Mouse (Mus musculus) liver, embryonic 16.5 days (tissue): ENCODE measurements around the gene Il18rap. TPM values are rescaled to one million over a fixed set of nuclear protein-coding genes. Genes with fewer than 3 reads are reported as not detected.

Experiments
- ATAC-seq: fragments of 200-750 bp; cut with Nextera tagmentation; 2 replicates; pipeline ENCODE4 v1.8.0; 2017; ENCODE audit warnings: low read depth, mild to moderate bottlenecking, moderate number of reproducible peaks, moderate library complexity
- H3K27ac ChIP-seq: fragments of 300-500 bp; sonication (generic); 2 replicates; pipeline ENCODE4 v1.5.1; 2014; ENCODE audit warnings: mild to moderate bottlenecking, low read length
- H3K27me3 ChIP-seq: fragments of 300-500 bp; sonication (generic); 2 replicates; pipeline ENCODE4 v1.6.1; 2014; ENCODE audit warnings: low read depth, low read length, mixed read lengths; ENCODE audit not compliant: control insufficient read depth, insufficient read depth
- H3K36me3 ChIP-seq: fragments of 300-500 bp; sonication (generic); 2 replicates; pipeline ENCODE4 v1.6.1; 2014; ENCODE audit warnings: mild to moderate bottlenecking; ENCODE audit not compliant: control insufficient read depth, insufficient read depth
- H3K4me1 ChIP-seq: fragments of 300-500 bp; sonication (generic); 2 replicates; pipeline ENCODE4 v1.6.1; 2014; ENCODE audit warnings: low read depth, low read length, mixed read lengths; ENCODE audit not compliant: control insufficient read depth
- H3K4me2 ChIP-seq: fragments of 300-500 bp; sonication (generic); 2 replicates; pipeline ENCODE4 v1.6.1; 2014; ENCODE audit warnings: low read depth, low read length, mixed read lengths
- H3K4me3 ChIP-seq: fragments of 300-500 bp; sonication (generic); 2 replicates; pipeline ENCODE4 v1.5.1; 2014; ENCODE audit warnings: low read depth, mild to moderate bottlenecking, low read length
- H3K9ac ChIP-seq: fragments of 300-500 bp; sonication (generic); 2 replicates; pipeline ENCODE4 v1.6.1; 2014; ENCODE audit warnings: low read depth, low read length
- H3K9me3 ChIP-seq: fragments of 300-500 bp; sonication (generic); replicated peaks from 2 replicates; pipeline ENCODE4 v1.6.1; 2016; ENCODE audit warnings: low read length; ENCODE audit not compliant: control insufficient read depth
- whole genome bisulfite sequencing: fragments of 180-500 bp; shearing (Covaris S2); extraction: QIAGEN DNeasy Blood & Tissue Kit; methylation state at CpG from one replicate; pipeline ENCODE4 v1.1.7; 2014; ENCODE audit not compliant: insufficient replicate concordance; 5-methylcytosine and 5-hydroxymethylcytosine counted together
- polyA plus RNA-seq: library from polyadenylated mRNA; unstranded; fragments of >200 nt; fragmentation: Nextera tagmentation; extraction: Ambion mirVana; gene quantifications from 2 replicates; pipeline ENCODE4 v1.2.1, GENCODE M21; 2015

Gene Il18rap
- 1.4 and 1.8 TPM in 2 replicates for polyA plus RNA-seq

GRCm38 (mm10) chr1:40514851-40515585 lies at the start of gene Il18rap:
Il18rap (plus strand) TSS chr1:40515362.
- no peak within 1 kb of the TSS for H3K27ac ChIP-seq
- no peak for ATAC-seq
- H3K27me3 ChIP-seq = no peaks in the 10 kb centered on the region
- no peaks in the 10 kb centered on the region for H3K9me3 ChIP-seq
- H3K9ac ChIP-seq = no peak within 1 kb of the TSS
- WGBS = 18% methylated on average over 9 of the region's 9 CpGs
- no peaks in the 10 kb centered on the region for H3K4me1 ChIP-seq
- H3K4me3 ChIP-seq = no peak within 1 kb of the TSS
- H3K4me2 ChIP-seq = no peak within 1 kb of the TSS
- H3K36me3 ChIP-seq = no peaks in the 10 kb centered on the region

DNA sequence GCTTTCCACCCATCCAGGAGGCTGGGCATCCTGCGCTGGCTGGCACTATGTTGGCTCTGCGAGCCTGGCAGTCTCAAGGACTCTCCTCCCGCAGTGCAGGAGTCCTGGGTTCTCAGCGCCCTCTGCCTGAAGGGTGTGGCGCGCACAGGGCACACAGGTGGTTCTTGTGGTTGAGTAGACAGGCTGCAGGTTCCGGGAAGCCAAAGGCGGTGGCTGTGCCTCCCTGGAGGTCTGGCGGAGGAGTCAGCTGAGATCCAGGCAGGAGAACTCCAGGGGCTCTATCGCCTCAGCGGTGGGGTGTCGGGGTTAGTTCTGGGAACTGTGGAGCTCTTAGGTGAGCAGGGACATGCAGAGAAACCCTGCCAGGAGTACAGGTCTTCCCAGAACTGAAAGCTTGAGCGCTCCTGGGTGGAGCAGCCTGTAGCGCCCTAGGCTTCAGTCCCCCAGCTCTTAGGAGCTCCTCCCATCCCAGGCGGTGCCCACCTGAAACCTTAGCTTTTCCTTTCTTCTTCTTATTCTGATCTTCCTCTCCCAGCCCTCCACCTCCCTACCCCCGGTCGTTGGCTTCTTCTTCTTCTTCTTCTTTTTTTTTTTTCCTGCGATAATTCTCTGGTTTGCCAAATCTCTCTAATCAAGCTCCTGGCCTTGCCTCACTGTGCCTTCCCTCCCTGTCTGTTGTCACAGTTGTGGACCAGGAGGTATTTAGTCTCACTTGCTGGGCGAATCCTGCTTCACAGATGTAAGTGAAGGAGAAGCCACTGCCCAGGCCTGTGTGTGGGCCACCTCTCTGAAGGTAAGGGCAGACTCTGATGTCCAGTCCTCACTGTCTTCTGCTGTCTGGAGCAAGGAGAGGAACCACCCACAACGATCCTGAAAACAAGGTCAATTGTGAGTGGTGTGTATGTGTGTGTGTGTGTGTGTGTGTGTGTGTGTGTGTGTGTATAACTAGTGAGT lies 49.4 kb upstream of the Il18rap start, which contains the start of gene Il18r1:
Il18r1 (plus strand) TSS at position 76 of the 954 bp plus-strand sequence.
- no peaks in the 10 kb centered on the region for H3K4me1 ChIP-seq
- ATAC-seq = no peak
- no peak within 1 kb of the TSS for H3K27ac ChIP-seq
- no peaks in the 10 kb centered on the region for H3K9me3 ChIP-seq
- no peak within 1 kb of the TSS for H3K9ac ChIP-seq
- H3K36me3 ChIP-seq = no peaks in the 10 kb centered on the region
- H3K4me2 ChIP-seq = no peak within 1 kb of the TSS
- 32% methylated on average over 20 of the region's 20 CpGs for WGBS
- H3K27me3 ChIP-seq = no peaks in the 10 kb centered on the region
- H3K4me3 ChIP-seq = no peak within 1 kb of the TSS

DNA sequence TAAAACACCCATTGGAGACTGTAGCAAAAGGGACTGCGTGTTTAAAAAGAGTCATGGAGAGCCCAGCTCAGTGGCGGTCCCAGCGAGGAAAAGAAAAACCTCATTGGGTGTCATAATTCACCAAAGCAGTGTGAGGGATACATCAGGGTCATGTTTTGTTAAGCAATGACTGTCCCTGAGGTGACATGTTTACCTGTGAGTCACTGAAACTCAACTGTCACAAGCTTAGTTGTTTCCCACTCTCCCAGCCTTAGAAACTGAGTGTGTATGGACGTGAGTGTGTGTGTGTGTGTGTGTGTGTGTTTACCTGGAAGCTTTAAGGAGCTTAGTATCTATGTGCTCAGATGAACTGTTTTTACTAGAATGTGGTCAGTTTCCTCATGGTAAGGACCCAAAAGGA lies 47.9 kb upstream of the Il18rap start:
- no peak overlapping the region for H3K4me2 ChIP-seq
- H3K27ac ChIP-seq = no peak overlapping the region
- no peaks in the 10 kb centered on the region for H3K4me1 ChIP-seq
- no peaks in the 10 kb centered on the region for H3K27me3 ChIP-seq
- WGBS = 82% methylated on average over 4 of the region's 4 CpGs
- H3K9me3 ChIP-seq = no peaks in the 10 kb centered on the region
- no peaks in the 10 kb centered on the region for H3K36me3 ChIP-seq
- no peak overlapping the region for H3K9ac ChIP-seq
- ATAC-seq = no peak
- H3K4me3 ChIP-seq = no peak overlapping the region

- no peaks in the 10 kb centered on the region for H3K9me3 ChIP-seq
- WGBS = 44% methylated on average over 2 of the region's 2 CpGs
- no peaks in the 10 kb centered on the region for H3K4me1 ChIP-seq
- no peak overlapping the region for H3K9ac ChIP-seq
- H3K27me3 ChIP-seq = no peaks in the 10 kb centered on the region
- no peak overlapping the region for H3K4me2 ChIP-seq
- no peaks in the 10 kb centered on the region for H3K36me3 ChIP-seq
- no peak for ATAC-seq
- H3K4me3 ChIP-seq = no peak overlapping the region
- H3K27ac ChIP-seq = no peak overlapping the region
Observed at GRCm38 (mm10) chr1:40468805-40469204, 46.4 kb upstream of the Il18rap start.

DNA sequence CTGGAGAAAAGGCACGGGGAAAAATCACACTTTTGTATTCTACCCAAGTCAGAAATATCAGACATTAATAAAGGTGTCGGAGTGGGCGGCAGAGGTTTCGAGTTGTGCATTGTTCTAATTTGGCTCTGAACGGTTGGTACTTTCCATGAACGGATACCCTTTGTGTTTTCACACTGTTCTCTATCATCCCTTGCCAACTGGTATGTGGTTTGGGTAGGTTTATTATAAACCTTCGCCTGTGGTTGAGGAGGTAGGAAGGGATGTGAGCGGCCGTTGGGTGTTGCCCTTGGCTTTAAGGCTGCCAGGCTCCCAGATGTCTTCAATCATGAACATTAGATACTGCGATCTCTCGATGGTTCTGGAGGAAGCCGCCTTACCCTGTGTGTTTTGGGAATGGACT lies 45.3 kb upstream of the Il18rap start:
- Histone ChIP-seq H3K9me3 (no peaks in the 10 kb centered on the region), H3K27me3 (no peaks in the 10 kb centered on the region), H3K4me3 (no peak overlapping the region), H3K4me2 (no peak overlapping the region), H3K36me3 (no peaks in the 10 kb centered on the region), H3K27ac (no peak overlapping the region), H3K9ac (no peak overlapping the region), H3K4me1 (no peaks in the 10 kb centered on the region)
- ATAC-seq = no peak
- 37% methylated on average over 12 of the region's 12 CpGs for WGBS

GRCm38 (mm10) chr1:40472401-40472800 lies 42.8 kb upstream of the Il18rap start:
- no peaks in the 10 kb centered on the region for H3K27me3 ChIP-seq
- 71% methylated on average over 1 of the region's 1 CpGs for WGBS
- no peak overlapping the region for H3K4me3 ChIP-seq
- no peak for ATAC-seq
- no peaks in the 10 kb centered on the region for H3K36me3 ChIP-seq
- no peaks in the 10 kb centered on the region for H3K9me3 ChIP-seq
- no peak overlapping the region for H3K27ac ChIP-seq
- no peak overlapping the region for H3K9ac ChIP-seq
- no peak overlapping the region for H3K4me2 ChIP-seq
- no peaks in the 10 kb centered on the region for H3K4me1 ChIP-seq

GRCm38 (mm10) chr1:40473640-40474039 lies 41.5 kb upstream of the Il18rap start:
- H3K27me3 ChIP-seq = no peaks in the 10 kb centered on the region
- no peaks in the 10 kb centered on the region for H3K9me3 ChIP-seq
- no peak overlapping the region for H3K4me3 ChIP-seq
- no peak overlapping the region for H3K4me2 ChIP-seq
- H3K27ac ChIP-seq = no peak overlapping the region
- no peak overlapping the region for H3K9ac ChIP-seq
- WGBS = 29% methylated on average over 4 of the region's 4 CpGs
- no peaks in the 10 kb centered on the region for H3K4me1 ChIP-seq
- no peak for ATAC-seq
- no peaks in the 10 kb centered on the region for H3K36me3 ChIP-seq

DNA sequence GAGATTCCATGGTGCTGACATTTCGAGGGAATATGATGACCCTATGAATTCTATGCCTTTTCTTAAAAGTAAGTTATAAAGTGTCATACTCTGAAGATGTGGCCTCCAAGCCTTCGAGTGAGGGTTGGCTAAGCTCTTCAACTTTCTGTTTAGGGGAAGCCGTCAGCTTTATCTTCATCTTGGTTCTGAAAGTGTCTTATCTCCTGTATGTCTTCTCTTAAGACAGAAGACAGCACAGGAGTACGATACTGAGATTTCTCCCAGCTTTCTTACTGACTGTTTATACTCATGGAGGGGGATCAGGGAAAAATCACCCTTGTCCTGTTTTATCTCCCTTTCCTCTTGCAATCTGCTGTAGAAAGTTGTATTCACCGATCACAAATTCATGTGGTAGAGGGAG lies 40.8 kb upstream of the Il18rap start:
- 35% methylated on average over 5 of the region's 5 CpGs for WGBS
- Histone ChIP-seq H3K4me3 (no peak overlapping the region), H3K27me3 (no peaks in the 10 kb centered on the region), H3K9ac (no peak overlapping the region), H3K4me2 (no peak overlapping the region), H3K4me1 (no peaks in the 10 kb centered on the region), H3K36me3 (no peaks in the 10 kb centered on the region), H3K9me3 (no peaks in the 10 kb centered on the region), H3K27ac (no peak overlapping the region)
- ATAC-seq = no peak

GRCm38 (mm10) chr1:40475697-40476096 lies 39.5 kb upstream of the Il18rap start:
- Histone ChIP-seq H3K4me3 (no peak overlapping the region), H3K36me3 (no peaks in the 10 kb centered on the region), H3K4me2 (no peak overlapping the region), H3K4me1 (no peaks in the 10 kb centered on the region), H3K9me3 (no peaks in the 10 kb centered on the region), H3K27ac (no peak overlapping the region), H3K9ac (no peak overlapping the region), H3K27me3 (no peaks in the 10 kb centered on the region)
- WGBS = 17% methylated on average over 3 of the region's 3 CpGs
- ATAC-seq = no peak
